Mouse (Mus musculus) midbrain, embryonic 10.5 days (tissue): ENCODE measurements at regions not wholly inside any gene's neighbourhood (a gene's known extent, or its start where the extent isn't known, plus 50 kb on each side); places are given as distances from the start of the nearest gene placed in this dataset.

Source experiments
- DNase-seq: peaks from one replicate; pipeline ENCODE4 v3.0.0-alpha.2; 2017; ENCODE audit warnings: low spot score
- H3K27ac ChIP-seq: fragments of 300-500 bp; sonication (generic); replicated peaks from 2 replicates; pipeline ENCODE4 v1.5.1; 2016; ENCODE audit warnings: mild to moderate bottlenecking
- H3K27me3 ChIP-seq: fragments of 300-500 bp; sonication (generic); 2 replicates; pipeline ENCODE4 v1.6.1; 2016; ENCODE audit warnings: low read depth, mild to moderate bottlenecking; ENCODE audit not compliant: poor library complexity, severe bottlenecking
- H3K36me3 ChIP-seq: fragments of 300-500 bp; sonication (generic); 2 replicates; pipeline ENCODE4 v1.6.1; 2016; ENCODE audit warnings: mild to moderate bottlenecking, moderate library complexity
- H3K4me1 ChIP-seq: fragments of 300-500 bp; sonication (generic); 2 replicates; pipeline ENCODE4 v1.6.1; 2016
- H3K4me3 ChIP-seq: fragments of 300-500 bp; sonication (generic); 2 replicates; pipeline ENCODE4 v1.5.1; 2016; ENCODE audit warnings: mild to moderate bottlenecking, moderate library complexity
- H3K9me3 ChIP-seq: fragments of 300-500 bp; sonication (generic); replicated peaks from 2 replicates; pipeline ENCODE4 v1.6.1; 2016; ENCODE audit warnings: mild to moderate bottlenecking
- WGBS: fragments of 180-500 bp; shearing (Covaris S2); methylation state at CpG from one replicate; pipeline ENCODE4 v1.1.7; 2016; 5-methylcytosine and 5-hydroxymethylcytosine counted together

DNA sequence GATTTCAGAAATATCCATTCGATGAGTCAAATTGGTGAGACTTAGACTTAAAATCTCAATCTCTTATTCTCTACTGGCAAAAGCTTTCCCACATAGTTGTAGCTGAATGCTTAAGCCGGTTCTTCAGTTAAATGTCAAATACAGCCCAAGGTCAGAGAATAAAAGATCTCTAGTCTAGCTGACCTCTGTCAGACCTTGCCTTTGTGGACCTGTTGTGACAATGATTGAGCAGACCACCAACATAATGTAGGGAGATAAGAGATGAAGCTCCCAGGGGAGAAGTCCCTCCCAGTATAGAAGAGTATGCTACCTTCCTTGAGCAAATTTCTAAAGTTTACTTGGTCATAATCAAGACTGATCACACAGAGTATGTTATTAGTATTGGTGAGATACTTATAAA lies 157.9 kb upstream of the Gap43 start:
- Histone ChIP-seq H3K27me3 (no peaks in the 10 kb centered on the region), H3K4me1 (0 out of 2 replicates have a peak, but pooled peaks cover 3% of the 10 kb centered on the region), H3K4me3 (no peak overlapping the region), H3K27ac (no peak overlapping the region), H3K36me3 (no peaks in the 10 kb centered on the region), H3K9me3 (no peaks in the 10 kb centered on the region)
- WGBS: 61% methylated on average over 2 of the region's 2 CpGs
- DNase-seq: no peak

DNA sequence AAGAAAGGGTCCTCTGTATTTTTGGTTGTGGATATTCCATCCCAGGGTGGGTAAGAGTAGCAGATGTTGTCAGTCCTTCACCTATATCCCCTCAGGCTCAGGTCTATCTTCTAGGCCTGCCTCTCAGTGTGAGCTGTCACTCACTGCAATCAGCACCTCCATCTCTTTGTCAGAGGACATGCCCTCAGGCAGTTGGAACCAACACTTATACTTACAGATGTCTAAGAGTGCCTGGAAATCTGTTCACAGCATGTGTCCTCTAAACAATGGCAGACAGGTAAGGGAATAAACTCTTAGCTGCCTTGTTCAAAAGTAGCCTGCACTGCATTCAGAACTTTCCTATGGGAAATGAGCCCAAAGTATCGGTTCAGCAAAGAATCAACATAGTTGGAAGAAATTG lies 153.1 kb upstream of the Gap43 start:
- 87% methylated on average over 1 of the region's 1 CpGs for WGBS
- Histone ChIP-seq H3K27ac (no peak overlapping the region), H3K4me3 (no peak overlapping the region), H3K9me3 (no peaks in the 10 kb centered on the region), H3K4me1 (0 out of 2 replicates have a peak, but pooled peaks cover 7% of the 10 kb centered on the region), H3K27me3 (no peaks in the 10 kb centered on the region), H3K36me3 (no peaks in the 10 kb centered on the region)
- DNase-seq: no peak

DNA sequence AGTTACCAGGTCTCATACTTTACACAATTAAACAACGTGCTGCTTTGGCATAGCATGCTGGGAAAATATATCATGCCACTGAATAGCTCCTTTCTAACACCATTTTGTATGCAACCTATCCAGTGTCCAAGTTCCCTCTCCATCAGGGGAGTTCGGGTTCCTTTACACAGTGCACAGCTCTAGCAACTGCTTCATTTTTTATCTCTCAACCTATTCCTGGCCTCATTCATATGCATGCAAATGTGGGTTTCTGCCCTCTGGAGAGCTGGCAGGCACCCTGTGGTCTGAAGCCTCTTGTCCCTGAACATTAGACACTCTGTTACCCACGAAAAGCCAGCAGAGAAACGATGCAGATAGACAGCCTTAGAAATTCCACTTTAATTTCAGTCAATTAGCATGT lies 148.3 kb upstream of the Gap43 start:
- Histone ChIP-seq H3K36me3 (no peaks in the 10 kb centered on the region), H3K27me3 (no peaks in the 10 kb centered on the region), H3K4me3 (no peak overlapping the region), H3K27ac (no peak overlapping the region; the same call in 1 of the 2 replicates), H3K4me1 (0 out of 2 replicates have a peak, but pooled peaks cover 3% of the 10 kb centered on the region), H3K9me3 (no peaks in the 10 kb centered on the region)
- 61% methylated on average over 4 of the region's 4 CpGs for whole genome bisulfite sequencing
- no peak for DNase-seq

DNA sequence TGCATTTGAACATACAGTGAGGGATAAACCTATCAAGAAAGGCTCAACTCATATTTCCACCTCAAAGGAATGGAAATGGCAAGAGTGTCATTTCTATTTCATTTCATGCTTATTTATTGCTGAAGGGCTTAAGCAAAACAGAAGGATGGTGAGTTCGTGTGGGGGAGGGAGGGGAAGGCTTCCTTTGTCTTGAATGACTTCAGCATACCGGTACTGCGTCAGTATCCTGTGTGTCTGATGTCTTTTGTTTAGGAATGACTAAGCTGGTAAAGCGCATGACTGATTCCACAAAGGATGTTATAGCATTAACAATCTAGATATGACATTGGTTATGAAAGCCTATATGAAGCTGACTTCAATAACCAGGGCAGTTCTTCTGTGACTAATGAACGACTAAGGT lies 139.5 kb upstream of the Gap43 start:
- Histone ChIP-seq H3K27me3 (no peaks in the 10 kb centered on the region), H3K36me3 (no peaks in the 10 kb centered on the region), H3K4me3 (no peak overlapping the region), H3K27ac (no peak overlapping the region), H3K9me3 (peaks cover 1% of the 10 kb centered on the region; the same call in 1 of the 2 replicates), H3K4me1 (peaks cover 6% of the 10 kb centered on the region; the same call in 1 of the 2 replicates)
- WGBS: 53% methylated on average over 5 of the region's 5 CpGs
- no peak for DNase-seq

DNA sequence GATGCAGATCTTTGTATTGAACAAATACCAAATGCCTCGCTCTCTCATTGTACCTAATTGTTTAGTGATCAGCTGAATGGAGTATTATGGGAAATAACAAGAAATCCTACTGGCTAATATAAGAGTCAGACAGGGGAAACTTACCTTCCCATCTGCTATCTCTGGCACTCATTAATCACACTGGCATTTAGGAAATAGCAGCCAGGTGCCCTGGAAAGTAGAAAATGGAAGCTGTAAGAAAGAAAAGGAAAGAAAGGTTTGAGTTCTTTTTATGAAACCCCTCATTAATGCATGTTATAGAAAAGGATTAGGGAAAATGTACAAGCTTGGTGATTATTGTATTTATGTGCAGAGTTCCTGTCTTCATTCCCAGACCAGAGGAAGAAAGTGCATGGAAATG lies 126.5 kb upstream of the Gap43 start:
- Histone ChIP-seq H3K4me3 (no peak overlapping the region), H3K4me1 (peaks cover 14% of the 10 kb centered on the region), H3K36me3 (no peaks in the 10 kb centered on the region), H3K9me3 (no peaks in the 10 kb centered on the region), H3K27me3 (no peaks in the 10 kb centered on the region), H3K27ac (no peak overlapping the region)
- 75% methylated on average over 1 of the region's 1 CpGs for WGBS
- DNase-seq: no peak

DNA sequence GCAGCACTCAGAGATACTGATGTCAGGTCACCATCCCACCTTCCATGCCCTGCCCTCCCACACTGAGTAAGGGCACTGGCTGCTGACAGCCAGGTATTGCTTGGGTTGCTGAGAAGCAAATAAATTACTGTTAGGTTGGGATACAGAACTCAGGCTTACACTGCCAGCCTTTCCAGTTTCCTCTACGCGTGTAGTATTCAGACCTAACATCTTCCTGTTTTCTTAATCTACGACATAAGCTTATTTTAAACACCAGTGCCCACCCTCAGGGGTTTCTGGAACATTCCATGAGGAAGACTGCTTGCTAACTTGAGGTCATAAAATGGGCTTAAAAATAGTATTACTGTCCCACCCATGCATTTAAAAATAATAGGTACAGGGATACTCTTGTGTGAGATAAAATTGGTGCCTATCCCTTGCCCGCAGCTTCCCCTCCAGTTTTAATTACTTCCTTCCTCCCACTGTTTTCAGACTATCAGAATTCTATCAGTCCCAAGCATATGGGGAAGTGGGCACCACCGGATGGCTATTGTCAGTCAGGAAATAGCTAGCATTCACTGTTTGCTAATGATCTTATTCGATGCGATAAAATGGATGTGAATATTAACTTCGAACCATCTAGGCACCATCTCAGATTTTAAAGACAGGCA lies 116.0 kb upstream of the Gap43 start:
- Histone ChIP-seq H3K36me3 (no peaks in the 10 kb centered on the region), H3K27me3 (no peaks in the 10 kb centered on the region), H3K4me1 (peaks cover 13% of the 10 kb centered on the region), H3K27ac (no peak overlapping the region), H3K4me3 (no peak overlapping the region), H3K9me3 (no peaks in the 10 kb centered on the region)
- no peak for DNase-seq
- WGBS: 90% methylated on average over 8 of the region's 8 CpGs

DNA sequence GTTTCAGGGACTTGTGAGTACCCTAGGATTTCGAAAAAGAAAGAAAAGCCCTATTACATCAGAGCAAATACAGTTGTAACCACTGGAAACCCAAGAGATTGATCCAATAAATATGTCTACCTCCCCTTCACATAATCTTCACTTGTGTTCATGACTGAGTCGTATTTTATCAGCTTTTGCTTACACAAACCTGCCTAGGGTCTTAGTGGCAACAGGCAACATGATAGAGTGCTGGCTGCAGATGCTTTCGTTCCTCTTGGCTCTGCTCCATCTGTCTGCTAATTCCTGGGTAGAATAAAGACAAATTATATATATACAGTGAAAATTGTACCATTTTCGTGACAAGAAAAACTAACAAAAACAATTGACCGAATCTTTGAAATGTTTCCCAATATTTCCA lies 112.9 kb upstream of the Gap43 start:
- Histone ChIP-seq H3K9me3 (peaks cover 6% of the 10 kb centered on the region), H3K4me3 (no peak overlapping the region), H3K36me3 (no peaks in the 10 kb centered on the region), H3K4me1 (peaks cover 13% of the 10 kb centered on the region), H3K27me3 (no peaks in the 10 kb centered on the region), H3K27ac (no peak overlapping the region)
- 73% methylated on average over 5 of the region's 5 CpGs for WGBS
- no peak for DNase-seq

DNA sequence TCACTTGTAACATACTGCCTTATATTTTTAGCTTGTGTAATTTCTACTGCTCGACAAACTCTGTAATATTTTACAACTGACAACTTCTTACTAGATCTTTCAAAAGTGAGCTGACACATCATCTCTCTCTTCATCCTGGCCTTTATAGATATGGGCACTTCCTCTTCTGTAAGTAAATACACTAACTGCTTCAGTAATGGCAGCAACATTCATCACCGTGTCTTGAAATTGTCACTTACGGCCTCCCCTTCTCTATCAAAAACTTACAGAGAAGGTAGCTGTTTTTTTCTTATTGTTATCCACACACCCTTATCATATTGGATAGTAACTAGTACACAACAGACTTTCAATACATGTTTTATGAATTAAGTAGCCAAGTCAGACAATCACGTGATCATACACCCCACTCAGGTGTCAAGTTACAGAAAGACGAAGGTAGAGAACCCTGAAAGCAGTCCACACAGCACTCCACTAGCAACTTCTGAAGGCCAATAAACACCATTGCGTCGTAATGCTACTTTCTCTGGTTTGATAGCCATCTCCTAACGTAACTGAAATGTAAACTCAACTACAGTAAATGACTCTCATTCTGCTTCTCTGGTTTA lies 109.5 kb upstream of the Gap43 start:
- Histone ChIP-seq H3K36me3 (no peaks in the 10 kb centered on the region), H3K27me3 (no peaks in the 10 kb centered on the region), H3K9me3 (peaks cover 6% of the 10 kb centered on the region), H3K4me1 (peaks cover 24% of the 10 kb centered on the region), H3K27ac (no peak overlapping the region), H3K4me3 (no peak overlapping the region)
- 91% methylated on average over 8 of the region's 8 CpGs for WGBS
- DNase-seq: no peak

DNA sequence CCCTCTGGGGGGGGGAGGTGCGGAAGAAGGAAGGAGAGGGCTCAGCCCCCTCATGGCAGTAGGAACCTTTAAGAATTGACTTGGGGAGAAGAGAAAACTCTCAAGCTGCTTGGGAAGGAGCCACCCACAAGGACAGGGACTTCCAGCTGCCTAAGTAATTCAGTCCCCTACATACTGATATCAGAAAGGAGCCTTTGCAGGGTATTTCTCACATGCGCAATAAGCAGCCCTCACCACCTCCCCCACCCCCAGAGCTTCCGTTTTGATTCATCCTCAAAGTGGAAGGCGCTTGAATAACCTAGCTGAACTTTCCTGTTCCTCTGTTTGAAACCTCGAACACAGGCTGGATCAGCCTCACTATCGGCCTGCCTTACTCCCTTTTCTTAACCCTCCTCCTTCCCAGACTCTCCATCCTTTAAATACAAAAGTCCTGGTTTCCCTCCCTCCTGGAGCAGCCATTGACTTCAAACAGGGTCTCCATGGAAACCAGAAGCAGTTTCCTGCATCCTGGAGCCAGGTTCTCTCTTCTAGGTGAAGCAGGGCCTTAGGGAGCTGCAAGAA lies 104.5 kb upstream of the Gap43 start:
- 9% methylated on average over 6 of the region's 6 CpGs for WGBS
- Histone ChIP-seq H3K27ac (peak overlapping the region; percentile 82), H3K36me3 (no peaks in the 10 kb centered on the region), H3K4me3 (peak overlapping the region; percentile 36), H3K4me1 (peaks cover 26% of the 10 kb centered on the region), H3K27me3 (no peaks in the 10 kb centered on the region), H3K9me3 (peaks cover 6% of the 10 kb centered on the region)
- DNase-seq: peak; percentile 57

DNA sequence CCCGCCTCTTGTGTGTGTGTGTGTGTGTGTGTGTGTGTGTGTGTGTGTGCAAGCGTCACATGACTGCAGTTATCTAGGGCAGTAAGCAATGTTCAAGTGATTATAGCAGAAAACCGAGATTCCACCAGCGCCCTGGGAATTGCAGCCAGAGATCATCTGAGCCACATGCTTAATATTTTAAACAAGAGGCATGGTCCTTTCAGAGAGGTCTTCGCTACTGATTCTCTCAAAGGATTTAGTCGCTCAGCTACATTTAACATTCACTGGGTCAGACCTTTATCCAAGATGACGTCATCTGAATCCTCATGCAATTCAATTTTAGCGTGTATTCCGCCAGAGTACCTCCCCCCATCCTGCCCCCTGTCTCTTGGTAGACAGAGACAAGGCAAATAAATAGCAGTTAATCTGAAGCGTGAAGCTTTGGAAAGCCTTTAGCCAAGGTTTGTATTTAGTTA lies 104.0 kb upstream of the Gap43 start:
- WGBS: 42% methylated on average over 10 of the region's 10 CpGs
- Histone ChIP-seq H3K9me3 (peaks cover 6% of the 10 kb centered on the region), H3K27ac (peak overlapping the region; percentile 82), H3K36me3 (no peaks in the 10 kb centered on the region), H3K27me3 (no peaks in the 10 kb centered on the region), H3K4me1 (peaks cover 26% of the 10 kb centered on the region), H3K4me3 (peak overlapping the region; percentile 36)
- DNase-seq: no peak

DNA sequence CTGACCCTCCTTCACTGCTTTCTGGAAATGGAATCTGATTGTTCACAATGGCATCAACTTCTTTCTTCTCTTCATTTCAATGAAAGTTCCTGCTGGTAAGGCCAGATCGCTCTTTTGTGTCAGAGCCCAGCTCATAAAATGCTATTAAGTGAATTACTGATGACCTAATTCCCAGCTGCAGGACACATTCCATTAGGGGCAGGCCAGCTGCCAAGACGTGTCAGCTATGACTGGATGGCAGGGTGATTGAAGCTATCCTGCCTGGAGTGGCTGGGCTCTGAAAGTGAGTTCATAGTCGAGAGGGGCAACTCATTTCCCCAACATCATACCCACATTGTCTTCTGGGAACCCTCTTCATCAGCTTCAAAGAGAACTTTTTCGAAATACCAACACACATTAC lies 100.4 kb upstream of the Gap43 start:
- no peaks in the 10 kb centered on the region for H3K9me3 ChIP-seq
- 49% methylated on average over 4 of the region's 4 CpGs for WGBS
- H3K27ac ChIP-seq: no peak overlapping the region
- DNase-seq: peak; percentile 21
- H3K4me3 ChIP-seq: no peak overlapping the region
- peaks cover 23% of the 10 kb centered on the region for H3K4me1 ChIP-seq
- H3K27me3 ChIP-seq: no peaks in the 10 kb centered on the region
- H3K36me3 ChIP-seq: no peaks in the 10 kb centered on the region

DNA sequence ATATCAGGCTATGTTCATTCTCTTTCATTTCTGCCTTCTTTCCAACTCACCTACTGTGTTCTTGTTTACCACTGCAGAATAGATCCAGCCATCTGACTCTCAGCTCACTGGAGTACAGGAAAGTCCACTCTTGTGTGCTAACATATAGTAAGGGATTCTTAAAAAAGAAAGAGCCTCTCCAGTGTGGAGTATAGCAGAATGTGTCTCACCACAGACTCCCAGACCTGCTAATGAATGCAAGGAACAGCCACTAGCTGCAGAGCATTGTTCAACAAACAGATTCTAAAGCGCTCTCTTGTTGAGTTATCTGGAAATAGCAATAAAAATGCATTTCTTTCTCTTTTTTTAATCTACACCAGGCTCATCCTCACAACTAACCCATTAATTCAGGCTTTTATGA lies 91.1 kb upstream of the Gap43 start:
- 94% methylated on average over 1 of the region's 1 CpGs for WGBS
- H3K36me3 ChIP-seq: no peaks in the 10 kb centered on the region
- no peak overlapping the region for H3K4me3 ChIP-seq
- no peaks in the 10 kb centered on the region for H3K9me3 ChIP-seq
- no peak for DNase-seq
- no peak overlapping the region for H3K27ac ChIP-seq
- no peaks in the 10 kb centered on the region for H3K4me1 ChIP-seq
- no peaks in the 10 kb centered on the region for H3K27me3 ChIP-seq

DNA sequence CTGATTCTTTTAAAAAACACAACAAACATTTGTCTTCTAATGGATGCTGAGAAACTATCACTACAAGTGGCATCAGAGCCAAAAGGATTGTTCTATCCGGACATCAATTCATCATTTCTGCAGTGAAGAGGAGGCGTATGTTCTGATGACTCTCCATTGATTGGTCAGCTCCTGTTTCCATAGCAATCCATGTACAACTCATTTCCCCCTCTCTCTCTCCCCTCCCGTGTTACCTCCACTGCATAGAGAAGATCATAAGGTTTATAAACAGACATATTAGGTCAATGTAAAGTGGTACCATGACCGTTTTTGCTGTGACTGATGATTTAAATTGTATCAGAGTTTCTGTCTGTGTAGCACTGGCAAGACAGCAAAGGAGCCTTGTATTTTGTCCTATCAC lies 76.2 kb upstream of the Gap43 start:
- Histone ChIP-seq H3K4me1 (peaks cover 22% of the 10 kb centered on the region), H3K4me3 (no peak overlapping the region), H3K36me3 (no peaks in the 10 kb centered on the region), H3K9me3 (no peaks in the 10 kb centered on the region), H3K27me3 (no peaks in the 10 kb centered on the region), H3K27ac (no peak overlapping the region)
- no peak for DNase-seq
- WGBS: 90% methylated on average over 4 of the region's 4 CpGs
